Mouse (Mus musculus): Measurements from ENCODE around the gene Cbln3. TPM values are rescaled to one million over a fixed set of nuclear protein-coding genes. Genes with fewer than 3 reads are reported as not detected.

The Cbln3 gene
- polyA plus RNA-seq, 1 experiment: 0.28 TPM

DNA sequence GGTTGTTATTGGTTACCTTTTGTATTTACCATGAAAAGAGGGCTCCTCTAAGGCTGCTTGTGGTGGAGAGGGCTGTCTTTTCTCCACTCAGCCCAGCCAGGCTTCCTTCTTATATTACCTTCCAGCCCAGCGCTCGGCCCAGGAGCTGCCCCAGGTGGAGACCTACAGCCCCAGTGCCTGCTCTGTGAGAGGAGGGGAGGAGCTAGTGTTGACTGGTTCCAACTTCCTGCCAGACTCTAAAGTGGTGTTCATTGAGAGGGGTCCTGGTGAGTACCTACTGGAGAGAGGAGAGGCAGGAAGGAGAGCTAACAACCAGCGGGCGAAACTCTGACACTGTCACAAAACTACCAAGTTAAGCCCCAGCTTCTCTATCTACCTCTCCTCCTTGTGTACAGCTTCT is 53.9 kb downstream of the Cbln3 start:
- Histone ChIP-seq H3ac (ENCODE audit: control insufficient read depth, insufficient read length) (no peak overlapping the region), H3K27me3 (ENCODE audit: control insufficient read depth, insufficient read depth, insufficient read length) (no peaks in the 10 kb centered on the region), H3K79me2 (ENCODE audit: control insufficient read depth, insufficient read depth) (no peaks in the 10 kb centered on the region), H3K4me2 (ENCODE audit: low read depth) (no peak overlapping the region), H3K36me3 (ENCODE audit: control insufficient read depth, insufficient read depth) (no peaks in the 10 kb centered on the region), H3K4me3 (no peak overlapping the region)
- TF ChIP-seq MAX (IDR thresholded peaks at IDR 0.05; ENCODE audit: low read depth): no peak
- no peak for TF ChIP-seq REST (IDR thresholded peaks at IDR 0.05; ENCODE audit: insufficient read depth, insufficient read length)
- no peak for TF ChIP-seq E2F4 (IDR thresholded peaks at IDR 0.05; ENCODE audit: insufficient read depth)
- no peak for TF ChIP-seq MYOG (IDR thresholded peaks at IDR 0.05; ENCODE audit: control insufficient read depth in 1 of 3, insufficient read depth in 1 of 3, insufficient read length in 2 of 3, low read depth in 2 of 3)
- TF ChIP-seq USF1 (IDR thresholded peaks at IDR 0.05; ENCODE audit: low read depth): no peak

DNA sequence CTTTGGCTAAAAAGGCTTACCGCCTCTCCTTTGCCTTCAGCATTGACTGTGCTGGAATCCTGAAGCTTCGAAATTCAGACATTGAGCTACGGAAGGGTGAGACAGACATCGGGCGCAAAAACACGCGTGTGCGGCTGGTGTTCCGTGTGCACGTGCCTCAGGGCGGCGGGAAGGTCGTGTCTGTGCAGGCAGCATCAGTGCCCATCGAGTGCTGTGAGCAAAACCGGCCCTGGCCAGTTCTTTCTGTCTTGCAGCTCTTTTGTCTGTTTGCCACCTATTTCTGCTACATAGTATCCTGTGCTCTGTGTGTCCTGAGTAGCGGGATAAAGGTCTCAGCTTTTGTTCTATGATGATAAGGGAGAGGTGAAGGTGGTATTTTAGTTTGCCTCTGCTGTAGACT is 54.3 kb downstream of the Cbln3 start:
- no peaks in the 10 kb centered on the region for H3K27me3 ChIP-seq (ENCODE audit: control insufficient read depth, insufficient read depth, insufficient read length)
- H3K79me2 ChIP-seq (ENCODE audit: control insufficient read depth, insufficient read depth): no peaks in the 10 kb centered on the region
- TF ChIP-seq TCF12 (IDR thresholded peaks at IDR 0.05; ENCODE audit: insufficient read depth, poor library complexity, severe bottlenecking) (no peak), SRF (IDR thresholded peaks at IDR 0.05; ENCODE audit: control insufficient read depth, insufficient read length, low read depth) (no peak), E2F4 (IDR thresholded peaks at IDR 0.05; ENCODE audit: insufficient read depth) (no peak), MYOG (IDR thresholded peaks at IDR 0.05; ENCODE audit: control insufficient read depth in 1 of 3, insufficient read depth in 1 of 3, insufficient read length in 2 of 3, low read depth in 2 of 3) (no peak), MAX (IDR thresholded peaks at IDR 0.05; ENCODE audit: low read depth) (no peak), REST (IDR thresholded peaks at IDR 0.05; ENCODE audit: insufficient read depth, insufficient read length) (no peak), USF1 (IDR thresholded peaks at IDR 0.05; ENCODE audit: low read depth) (no peak), MYOD1 (IDR thresholded peaks at IDR 0.05; ENCODE audit: control insufficient read depth in 1 of 3, insufficient read length in 2 of 3, low read depth in 2 of 3) (no peak), POLR2A (IDR thresholded peaks at IDR 0.05; ENCODE audit: insufficient read length, low read depth) (no peak), CEBPB (IDR thresholded peaks at IDR 0.05; ENCODE audit: insufficient read depth, poor library complexity, severe bottlenecking) (no peak), POLR2AphosphoS2 (IDR thresholded peaks at IDR 0.05; ENCODE audit: insufficient read length, low read depth) (no peak), TCF3 (IDR thresholded peaks at IDR 0.05; ENCODE audit: insufficient read length, low read depth) (no peak)
- no peaks in the 10 kb centered on the region for H3K36me3 ChIP-seq (ENCODE audit: control insufficient read depth, insufficient read depth)
- H3ac ChIP-seq (ENCODE audit: control insufficient read depth, insufficient read length): no peak overlapping the region
- H3K4me3 ChIP-seq: no peak overlapping the region
- H3K4me2 ChIP-seq (ENCODE audit: low read depth): no peak overlapping the region

Other genes with a start within 250 kb of the Cbln3 start
- 109 TPM for gene Ipo4, start 248.4 kb downstream of the Cbln3 start, polyA plus RNA-seq (2012; fragmentation: generic; extraction: Trizol)
- gene Gm49378, start 246.5 kb downstream of the Cbln3 start, polyA plus RNA-seq (2012; fragmentation: generic; extraction: Trizol): 0.17 TPM
- gene Tm9sf1, start 240.6 kb downstream of the Cbln3 start, polyA plus RNA-seq (2012; fragmentation: generic; extraction: Trizol): 57.9 TPM
- 0.18 TPM for gene Tssk4, start 234.2 kb downstream of the Cbln3 start, polyA plus RNA-seq (2012; fragmentation: generic; extraction: Trizol)
- 21.3 TPM for gene Mdp1, start 223.9 kb downstream of the Cbln3 start, polyA plus RNA-seq (2012; fragmentation: generic; extraction: Trizol)
- 11.9 TPM for gene Gmpr2, start 212.5 kb downstream of the Cbln3 start, polyA plus RNA-seq (2012; fragmentation: generic; extraction: Trizol)
- 361 TPM for gene Nedd8, start 212.3 kb downstream of the Cbln3 start, polyA plus RNA-seq (2012; fragmentation: generic; extraction: Trizol)
- gene Tinf2, start 202.6 kb downstream of the Cbln3 start, polyA plus RNA-seq (2012; fragmentation: generic; extraction: Trizol): 12.0 TPM
- gene Tgm1, start 170.5 kb downstream of the Cbln3 start, polyA plus RNA-seq (2012; fragmentation: generic; extraction: Trizol): 0.06 TPM
- gene Rabggta, start 162.1 kb downstream of the Cbln3 start, polyA plus RNA-seq (2012; fragmentation: generic; extraction: Trizol): 18.4 TPM
- gene Dhrs1, start 138.7 kb downstream of the Cbln3 start, polyA plus RNA-seq (2012; fragmentation: generic; extraction: Trizol): 76.3 TPM
- gene Nop9, start 138.7 kb downstream of the Cbln3 start, polyA plus RNA-seq (2012; fragmentation: generic; extraction: Trizol): 24.9 TPM
- gene Cideb, start 125.9 kb downstream of the Cbln3 start, polyA plus RNA-seq (2012; fragmentation: generic; extraction: Trizol): 0.17 TPM
- gene Ltb4r2, start 123.0 kb downstream of the Cbln3 start, polyA plus RNA-seq (2012; fragmentation: generic; extraction: Trizol): 0.01 TPM
- gene Ltb4r1, start 118.4 kb downstream of the Cbln3 start, polyA plus RNA-seq (2012; fragmentation: generic; extraction: Trizol): 0.04 TPM
- 0.06 TPM for gene Adcy4, start 100.3 kb downstream of the Cbln3 start, polyA plus RNA-seq (2012; fragmentation: generic; extraction: Trizol)
- 0.28 TPM for gene Ripk3, start 95.5 kb downstream of the Cbln3 start, polyA plus RNA-seq (2012; fragmentation: generic; extraction: Trizol)
- gene Nfatc4, start 61.2 kb downstream of the Cbln3 start, polyA plus RNA-seq (2012; fragmentation: generic; extraction: Trizol): 2.8 TPM
- gene Nynrin, start 30.4 kb downstream of the Cbln3 start, polyA plus RNA-seq (2012; fragmentation: generic; extraction: Trizol): 0.12 TPM
- gene Khnyn, start 555 bp upstream of the Cbln3 start, polyA plus RNA-seq (2012; fragmentation: generic; extraction: Trizol): 10.0 TPM
- 2.4 TPM for gene Sdr39u1, start 15.9 kb upstream of the Cbln3 start, polyA plus RNA-seq (2012; fragmentation: generic; extraction: Trizol)
- gene Cma1, start 60.3 kb upstream of the Cbln3 start, polyA plus RNA-seq (2012; fragmentation: generic; extraction: Trizol): 3.0 TPM
- 0.05 TPM for gene Cma2, start 66.6 kb upstream of the Cbln3 start, polyA plus RNA-seq (2012; fragmentation: generic; extraction: Trizol)
- gene Mcpt1, start 133.6 kb upstream of the Cbln3 start, polyA plus RNA-seq (2012; fragmentation: generic; extraction: Trizol): 0.44 TPM
- not detected for gene Mcpt9, start 146.1 kb upstream of the Cbln3 start, polyA plus RNA-seq (2012; fragmentation: generic; extraction: Trizol)
- gene Mcpt2, start 157.6 kb upstream of the Cbln3 start, polyA plus RNA-seq (2012; fragmentation: generic; extraction: Trizol): not detected
- gene Mcpt4, start 177.9 kb upstream of the Cbln3 start, polyA plus RNA-seq (2012; fragmentation: generic; extraction: Trizol): 0.14 TPM
- gene Mcpt8, start 200.9 kb upstream of the Cbln3 start, polyA plus RNA-seq (2012; fragmentation: generic; extraction: Trizol): 10.7 TPM
- 0.54 TPM for gene Ctsg, start 218.2 kb upstream of the Cbln3 start, polyA plus RNA-seq (2012; fragmentation: generic; extraction: Trizol)
- gene Gzme, start 236.2 kb upstream of the Cbln3 start, polyA plus RNA-seq (2012; fragmentation: generic; extraction: Trizol): 0.55 TPM
- gene Gzmd, start 248.2 kb upstream of the Cbln3 start, polyA plus RNA-seq (2012; fragmentation: generic; extraction: Trizol): 0.05 TPM